Mouse (Mus musculus) spleen, adult 2 months (tissue): Measurements from ENCODE around the gene Mmadhc. TPM values are rescaled to one million over a fixed set of nuclear protein-coding genes. Genes with fewer than 3 reads are reported as not detected.

Experiments
- DNase-seq, 2 experiments: peaks; one replicate each; pipeline versions ENCODE4 v3.0.0 to v3.0.0-alpha.2; 2012 to 2021; ENCODE audit warnings: low spot score in 2 of 2, low read depth in 1 of 2
- H3K27ac ChIP-seq: fragments of 200-500 bp; 2 replicates; pipeline ENCODE4 v1.5.1; 2012; ENCODE audit warnings: low read length, inconsistent platforms; ENCODE audit not compliant: insufficient read depth
- H3K27me3 ChIP-seq: fragments of 200-500 bp; 2 replicates; pipeline ENCODE4 v1.6.1; 2012; ENCODE audit warnings: mild to moderate bottlenecking, moderate library complexity, low read length, inconsistent platforms; ENCODE audit not compliant: control insufficient read depth, insufficient read depth
- H3K36me3 ChIP-seq: fragments of 200-500 bp; 2 replicates; pipeline ENCODE4 v1.6.1; 2012; ENCODE audit warnings: mild to moderate bottlenecking, low read length, inconsistent platforms; ENCODE audit not compliant: control insufficient read depth, insufficient read depth
- H3K4me1 ChIP-seq: fragments of 200-500 bp; 2 replicates; pipeline ENCODE4 v1.6.1; 2011; ENCODE audit warnings: inconsistent platforms; ENCODE audit not compliant: control insufficient read depth, insufficient read depth, insufficient read length
- H3K4me3 ChIP-seq: fragments of 200-500 bp; 2 replicates; pipeline ENCODE4 v1.5.1; 2011; ENCODE audit warnings: mild to moderate bottlenecking, inconsistent platforms; ENCODE audit not compliant: insufficient read depth, insufficient read length; ENCODE audit errors: extremely low read depth
- CTCF ChIP-seq: fragments of 200-500 bp; IDR thresholded peaks from 2 replicates; pipeline ENCODE4 v1.5.1; 2011; ENCODE audit warnings: mild to moderate bottlenecking, inconsistent platforms; ENCODE audit not compliant: insufficient read depth, insufficient read length, insufficient replicate concordance; ENCODE audit errors: extremely low read depth
- POLR2A ChIP-seq: fragments of 200-500 bp; IDR thresholded peaks from 2 replicates; pipeline ENCODE4 v1.6.1; 2011; ENCODE audit warnings: low read depth, low read length, inconsistent platforms
- WGBS: fragments of 180-500 bp; shearing (Covaris S2); methylation state at CpG from one replicate; pipeline ENCODE4 v1.1.7; 2018; 5-methylcytosine and 5-hydroxymethylcytosine counted together
- polyA plus RNA-seq: library from polyadenylated mRNA; depleted of rRNA; stranded (reverse); fragments of >200 nt; gene quantifications from 2 replicates; pipeline ENCODE4 v1.2.3, GENCODE M21; 2012; rRNA removed

The Mmadhc gene
- 18.5 and 29.3 TPM in 2 replicates for polyA plus RNA-seq

DNA sequence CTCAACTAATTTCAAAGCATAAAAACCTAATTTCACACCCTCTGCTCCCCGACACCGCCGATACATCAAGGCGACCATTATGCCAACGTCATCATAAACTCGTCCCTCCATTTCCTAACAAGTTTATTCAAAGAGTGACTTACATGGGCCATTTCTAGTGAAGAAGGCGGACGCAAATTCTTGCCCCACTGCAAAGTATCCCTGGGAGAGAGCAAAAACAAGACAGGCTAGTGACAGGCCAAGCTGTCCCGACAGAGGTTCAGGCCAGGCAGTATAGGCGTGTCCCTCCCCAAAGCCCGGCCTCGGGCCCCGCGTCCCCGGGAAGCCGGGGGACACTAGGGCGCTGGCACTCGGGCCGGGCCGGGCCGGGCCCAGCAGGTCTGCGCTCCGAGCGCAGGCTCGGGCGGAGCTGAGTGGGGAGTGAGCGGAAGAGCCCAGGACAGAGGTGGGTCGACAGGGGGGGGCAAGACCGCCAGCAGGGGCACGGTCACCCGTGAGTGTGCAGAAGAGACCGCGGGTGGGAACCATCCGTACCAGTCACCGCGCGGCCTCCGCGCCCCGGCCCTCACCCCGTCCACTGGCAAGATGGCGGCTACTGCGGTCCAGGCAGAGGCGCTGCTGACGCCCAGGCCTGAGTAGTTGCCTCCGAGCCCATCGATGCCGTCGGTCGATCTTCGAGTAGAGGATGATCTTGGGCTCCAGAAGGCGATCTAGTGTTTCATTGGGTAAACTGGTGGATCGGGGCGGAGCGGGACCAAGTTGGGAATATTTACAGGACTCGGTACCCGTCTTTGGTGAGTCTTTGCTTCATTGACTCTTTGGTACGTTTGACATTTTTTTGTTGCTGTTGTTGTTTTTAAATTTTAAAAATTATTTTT is at the start of gene Mmadhc:
Gene Mmadhc (minus strand): TSS at position 693 of the 878 bp plus-strand sequence.
- no peaks in the 10 kb centered on the region for H3K27me3 ChIP-seq
- peak within 1 kb of the TSS; percentile 95 for H3K4me3 ChIP-seq
- under 1% methylated on average over 58 of the region's 58 CpGs for WGBS
- DNase-seq: peak; percentile 81 to 92
- TF ChIP-seq POLR2A (peak; percentile 74; the same call in 1 of the 2 replicates), CTCF (no peak)
- H3K4me1 ChIP-seq: peaks cover 6% of the 10 kb centered on the region
- H3K36me3 ChIP-seq: no peaks in the 10 kb centered on the region
- H3K27ac ChIP-seq: peak within 1 kb of the TSS; percentile 93

DNA sequence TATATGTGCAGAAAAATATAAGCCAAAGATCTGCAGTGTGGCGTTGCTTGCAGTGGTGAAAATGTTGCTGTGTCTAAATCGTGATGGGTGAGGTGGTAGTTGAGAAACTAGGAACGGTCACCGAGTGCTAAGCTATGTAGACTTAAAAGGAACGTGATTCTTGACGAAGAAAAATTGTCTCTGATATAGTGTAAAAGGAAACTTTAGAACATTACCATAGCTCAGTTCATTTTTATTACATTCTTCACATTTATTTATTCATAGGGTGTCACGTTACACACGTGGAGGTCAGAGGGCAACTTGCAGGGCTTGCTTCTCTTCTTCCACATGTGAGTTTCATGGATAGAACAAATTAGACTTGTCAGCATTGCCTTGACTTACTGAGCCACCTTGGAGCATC is 47.0 kb upstream of the Mmadhc start:
- Histone ChIP-seq H3K4me3 (no peak overlapping the region), H3K27ac (no peak overlapping the region), H3K36me3 (no peaks in the 10 kb centered on the region), H3K27me3 (no peaks in the 10 kb centered on the region), H3K4me1 (no peaks in the 10 kb centered on the region)
- TF ChIP-seq POLR2A (no peak), CTCF (no peak)
- WGBS: 88% methylated on average over 8 of the region's 8 CpGs
- DNase-seq: no peak

DNA sequence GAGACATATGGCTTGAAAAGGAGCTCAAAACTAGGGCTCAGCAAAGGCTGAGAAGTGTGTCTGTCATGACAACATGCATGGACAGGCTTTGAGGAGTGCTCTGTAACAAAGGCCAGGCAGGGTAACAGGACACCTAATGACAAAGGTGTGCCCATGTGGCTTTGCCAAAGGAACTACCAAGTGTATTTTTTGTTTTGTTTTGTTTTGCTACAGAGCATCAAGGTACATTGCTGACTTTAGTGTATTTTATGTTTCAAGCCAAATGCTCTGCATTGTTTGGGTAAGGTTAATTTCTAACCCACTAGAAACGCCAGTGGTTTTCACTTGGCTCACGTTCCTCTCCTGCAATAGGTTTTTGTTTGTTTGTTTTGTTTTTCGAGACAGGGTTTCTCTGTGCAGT is 42.5 kb upstream of the Mmadhc start:
- WGBS: 81% methylated on average over 3 of the region's 3 CpGs
- no peak overlapping the region for H3K4me3 ChIP-seq
- H3K36me3 ChIP-seq: no peaks in the 10 kb centered on the region
- no peaks in the 10 kb centered on the region for H3K4me1 ChIP-seq
- no peak for TF ChIP-seq POLR2A
- no peak for TF ChIP-seq CTCF
- no peaks in the 10 kb centered on the region for H3K27me3 ChIP-seq
- DNase-seq: no peak
- no peak overlapping the region for H3K27ac ChIP-seq

DNA sequence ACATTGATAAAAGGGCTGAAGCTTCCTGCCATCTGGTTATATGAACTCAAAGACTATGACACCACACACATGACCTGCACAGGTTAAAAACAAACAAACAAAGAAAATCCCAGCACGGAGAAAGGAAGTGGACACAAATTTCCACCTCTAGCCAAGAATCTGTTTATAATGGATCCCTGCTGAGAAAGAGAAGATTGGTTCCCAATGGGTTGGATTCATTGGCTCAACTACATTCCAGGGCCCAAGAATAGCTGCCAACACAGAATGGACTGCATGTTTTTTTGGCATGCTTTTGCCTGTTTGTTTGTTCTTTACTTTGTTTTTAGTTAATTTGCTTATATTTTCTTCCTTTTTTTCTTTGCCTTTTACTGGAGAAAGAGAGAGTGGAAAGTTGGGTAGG is 41.0 kb upstream of the Mmadhc start:
- H3K4me1 ChIP-seq: no peaks in the 10 kb centered on the region
- 82% methylated on average over 1 of the region's 1 CpGs for WGBS
- H3K27ac ChIP-seq: no peak overlapping the region
- DNase-seq: no peak
- H3K36me3 ChIP-seq: no peaks in the 10 kb centered on the region
- TF ChIP-seq CTCF (no peak), POLR2A (no peak)
- no peaks in the 10 kb centered on the region for H3K27me3 ChIP-seq
- H3K4me3 ChIP-seq: no peak overlapping the region

DNA sequence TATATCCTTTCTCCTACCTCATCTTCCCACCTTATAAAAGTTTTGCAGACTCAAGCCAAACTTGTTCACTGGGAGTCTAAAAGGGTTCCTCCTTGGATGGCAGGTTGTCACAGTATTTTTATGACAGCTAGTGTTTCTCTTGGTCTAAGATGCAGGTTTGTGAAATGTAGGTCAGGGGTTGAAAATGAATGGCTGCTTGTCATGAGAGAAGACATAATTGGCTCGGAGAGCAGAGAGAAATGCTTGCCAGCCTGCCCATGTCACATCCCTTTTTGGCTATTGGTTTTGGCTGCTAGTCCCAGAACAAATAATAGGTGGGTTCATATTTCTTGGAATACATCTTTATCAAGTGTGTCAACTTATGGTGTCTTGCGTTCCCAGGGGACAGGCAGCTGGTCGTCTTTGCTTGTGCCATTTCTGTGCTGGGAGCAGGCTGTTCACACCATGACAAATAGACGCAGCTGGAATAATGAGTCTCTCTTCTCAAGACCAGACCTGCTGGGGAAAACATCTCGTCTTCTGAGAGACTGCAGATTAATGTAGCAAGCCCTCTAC is 35.2 kb upstream of the Mmadhc start:
- TF ChIP-seq POLR2A: no peak
- no peak for TF ChIP-seq CTCF
- no peaks in the 10 kb centered on the region for H3K27me3 ChIP-seq
- no peak overlapping the region for H3K4me3 ChIP-seq
- 83% methylated on average over 5 of the region's 5 CpGs for WGBS
- H3K36me3 ChIP-seq: no peaks in the 10 kb centered on the region
- no peak for DNase-seq
- no peaks in the 10 kb centered on the region for H3K4me1 ChIP-seq
- no peak overlapping the region for H3K27ac ChIP-seq

DNA sequence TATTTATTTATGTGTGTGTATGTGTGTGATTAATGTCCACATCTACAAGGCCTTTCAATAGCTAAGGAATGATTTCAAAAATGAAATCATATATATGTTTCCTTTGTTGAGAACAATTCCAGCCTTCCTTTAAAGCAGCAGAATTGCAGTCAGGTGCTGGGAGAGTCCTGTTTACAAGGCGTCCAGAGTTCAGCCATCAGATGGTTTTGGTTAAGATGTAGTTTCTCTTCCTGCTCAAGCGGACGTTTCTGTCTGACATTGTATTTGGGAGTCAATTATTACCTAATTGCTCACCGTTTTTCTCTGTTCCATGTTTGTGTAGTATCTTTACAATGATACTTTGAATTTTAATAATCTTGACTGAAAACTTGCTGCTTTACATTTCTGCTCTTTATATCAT is 31.6 kb upstream of the Mmadhc start:
- TF ChIP-seq POLR2A (no peak), CTCF (no peak)
- H3K27ac ChIP-seq: no peak overlapping the region
- no peaks in the 10 kb centered on the region for H3K27me3 ChIP-seq
- no peak overlapping the region for H3K4me3 ChIP-seq
- DNase-seq: no peak
- H3K36me3 ChIP-seq: no peaks in the 10 kb centered on the region
- WGBS: 75% methylated on average over 4 of the region's 4 CpGs
- H3K4me1 ChIP-seq: no peaks in the 10 kb centered on the region

DNA sequence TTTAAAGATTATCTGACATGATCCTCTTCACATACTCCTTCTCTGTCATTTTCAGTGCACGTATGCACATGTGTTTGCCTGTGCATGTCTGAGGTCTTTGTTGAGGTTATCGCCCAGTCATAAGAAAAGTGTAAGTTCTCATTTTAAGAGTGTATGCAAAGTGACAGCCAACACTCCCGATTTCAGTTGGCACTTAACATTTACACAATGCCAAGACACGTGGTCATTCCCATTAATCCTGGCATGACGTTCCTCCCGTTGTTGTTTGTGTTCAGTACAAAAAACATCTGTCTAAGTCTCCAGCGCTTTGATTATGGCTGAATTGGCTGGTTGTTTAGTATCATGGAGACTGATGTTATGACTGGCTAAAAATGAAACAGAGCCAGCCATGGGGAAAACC is 28.2 kb upstream of the Mmadhc start:
- Histone ChIP-seq H3K36me3 (no peaks in the 10 kb centered on the region), H3K27me3 (no peaks in the 10 kb centered on the region), H3K4me3 (no peak overlapping the region), H3K4me1 (no peaks in the 10 kb centered on the region), H3K27ac (no peak overlapping the region)
- DNase-seq: no peak
- WGBS: 90% methylated on average over 7 of the region's 7 CpGs
- no peak for TF ChIP-seq CTCF
- TF ChIP-seq POLR2A: no peak
